Mouse (Mus musculus): ENCODE measurements at regions not wholly inside any gene's neighbourhood (a gene's known extent, or its start where the extent isn't known, plus 50 kb on each side); places are given as distances from the start of the nearest gene placed in this dataset.
"Not testable (repeated sequence)": the region's sequence is repeated elsewhere in the genome, so short reads cannot be mapped to it uniquely, and the experiment has no call there.

DNA sequence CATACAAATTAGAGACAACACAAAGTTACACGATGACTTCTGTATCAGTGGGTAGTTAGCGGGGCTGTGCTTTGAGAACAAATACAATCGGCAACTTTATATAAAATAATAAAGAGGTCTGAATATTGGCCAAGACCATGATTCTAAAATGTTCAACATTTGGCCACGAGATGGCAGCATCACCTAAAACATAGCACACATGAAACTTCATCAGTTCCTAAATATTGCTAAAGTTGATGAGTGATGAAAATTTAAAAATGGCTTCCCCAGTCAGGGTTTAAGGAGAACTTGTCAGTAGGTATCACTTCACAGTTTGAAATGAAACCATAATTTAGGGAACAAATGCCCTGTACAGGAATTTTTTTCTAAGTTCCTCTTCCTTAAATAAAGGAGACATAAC, 824.6 kb downstream of the Basp1 start:
- ATAC-seq, result no peak

DNA sequence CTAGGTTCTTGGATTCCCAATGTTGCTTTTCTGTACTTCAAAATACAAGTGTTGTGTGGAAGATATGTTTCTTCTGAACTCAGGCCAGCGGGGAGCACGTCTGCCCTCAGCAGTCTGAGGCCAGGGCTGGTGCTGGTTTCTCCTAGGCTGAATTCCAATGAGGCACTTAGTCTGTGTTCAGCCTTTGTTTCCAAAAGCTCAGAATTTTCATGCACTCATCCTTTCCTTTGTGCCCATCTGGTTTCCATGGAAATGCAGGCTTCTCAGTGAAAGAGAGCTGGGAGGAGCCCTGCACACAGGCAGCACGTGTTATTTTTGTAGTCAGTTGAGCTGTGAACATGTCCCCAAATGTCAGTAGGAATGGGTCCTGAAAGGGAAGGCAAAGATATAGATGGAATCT, 846.6 kb downstream of the Basp1 start:
- ATAC-seq, result no peak

DNA sequence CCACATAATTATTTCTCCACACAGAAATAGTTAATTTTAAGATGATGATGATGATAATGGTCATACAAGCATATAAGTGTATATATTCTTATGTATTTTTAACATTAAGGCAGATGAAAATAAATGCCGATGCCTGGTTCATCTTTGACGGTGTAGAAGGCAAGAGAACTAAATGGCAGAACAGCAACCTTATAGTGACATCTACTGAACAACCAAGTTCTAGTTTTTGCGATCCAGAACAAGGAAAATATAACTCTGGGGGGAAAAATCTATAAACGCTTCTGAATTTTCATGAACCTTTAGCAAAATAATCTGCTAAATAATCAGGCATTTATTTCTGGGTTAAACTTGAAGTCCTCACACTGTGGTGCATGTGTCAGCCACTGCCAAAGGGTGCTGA, 856.8 kb downstream of the Basp1 start:
- no peak for ATAC-seq

DNA sequence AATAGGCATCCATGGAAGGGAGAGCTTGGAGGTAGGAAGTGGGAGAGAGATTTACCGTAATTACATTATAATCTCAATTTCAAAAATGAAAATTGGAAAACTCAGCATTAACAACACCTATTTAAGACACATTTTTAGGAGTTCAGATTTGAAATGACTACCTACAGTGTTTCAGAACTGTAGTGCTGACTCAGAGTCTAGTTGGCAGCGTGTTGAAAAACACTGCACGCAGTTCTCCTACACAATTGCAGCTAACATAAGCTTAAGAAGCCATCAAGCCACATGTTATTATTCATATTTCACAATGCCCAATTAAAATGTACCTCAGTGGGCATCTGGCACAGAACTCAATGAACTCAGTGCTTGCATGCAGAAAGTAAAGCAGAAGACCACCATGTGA, 863.5 kb downstream of the Basp1 start:
- no peak for ATAC-seq

DNA sequence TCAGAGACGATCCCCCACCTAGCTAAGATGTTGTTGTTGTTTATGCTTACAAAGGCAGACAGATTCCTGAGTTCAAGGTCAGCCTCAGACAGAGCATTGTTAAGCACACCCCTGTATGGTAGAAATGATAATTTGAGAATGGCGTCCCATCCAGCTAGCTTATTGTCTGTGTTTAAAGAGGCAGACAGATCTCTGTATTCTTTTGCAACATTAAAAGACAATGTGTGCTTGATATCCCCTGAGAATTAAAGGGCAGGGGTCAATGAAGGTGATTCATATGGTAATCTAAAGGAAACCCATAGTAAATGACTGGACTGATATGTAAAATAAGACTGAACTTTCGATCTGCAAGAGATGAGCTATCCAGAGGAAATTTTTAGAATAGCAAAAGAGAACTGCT, 883.5 kb downstream of the Basp1 start:
- no peak for ATAC-seq

DNA sequence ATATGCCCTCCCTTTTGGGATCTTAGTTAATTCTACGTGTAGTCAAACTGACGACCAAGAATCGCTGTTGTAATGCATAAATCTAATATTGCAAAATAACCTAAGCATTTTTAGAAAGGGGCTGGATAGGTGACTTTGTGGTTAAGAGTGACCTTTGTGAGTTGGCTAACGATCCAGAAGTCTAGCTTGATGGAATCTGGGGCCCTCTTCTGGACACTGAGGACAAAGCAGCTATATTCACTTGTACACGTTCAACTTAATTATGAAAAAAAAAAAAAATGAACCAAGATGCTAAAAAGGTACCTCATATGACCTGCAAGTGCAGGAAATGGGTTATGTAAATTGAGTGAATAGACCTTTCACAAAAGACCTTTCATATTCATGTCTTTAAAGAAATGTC, 886.2 kb downstream of the Basp1 start:
- ATAC-seq, result no peak

DNA sequence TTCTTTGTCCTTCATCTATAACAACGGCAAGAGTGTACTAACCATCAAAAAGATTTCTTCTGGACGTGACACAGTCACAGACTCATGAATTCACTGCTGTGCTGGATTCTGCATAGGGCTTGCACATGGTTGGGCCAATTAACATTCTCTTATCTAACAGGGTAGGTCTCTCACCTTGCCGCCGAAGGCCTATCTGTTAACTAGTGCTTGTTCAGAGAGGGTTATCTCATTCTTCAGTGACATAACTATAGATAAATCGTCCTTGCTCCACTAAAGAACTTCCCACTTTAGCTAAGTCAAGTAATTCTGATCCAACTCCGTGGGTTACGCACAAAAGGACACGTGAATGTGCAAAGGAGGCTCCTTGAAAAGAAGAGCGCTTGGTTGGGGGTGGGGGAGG, 899.6 kb downstream of the Basp1 start:
- no peak for ATAC-seq

DNA sequence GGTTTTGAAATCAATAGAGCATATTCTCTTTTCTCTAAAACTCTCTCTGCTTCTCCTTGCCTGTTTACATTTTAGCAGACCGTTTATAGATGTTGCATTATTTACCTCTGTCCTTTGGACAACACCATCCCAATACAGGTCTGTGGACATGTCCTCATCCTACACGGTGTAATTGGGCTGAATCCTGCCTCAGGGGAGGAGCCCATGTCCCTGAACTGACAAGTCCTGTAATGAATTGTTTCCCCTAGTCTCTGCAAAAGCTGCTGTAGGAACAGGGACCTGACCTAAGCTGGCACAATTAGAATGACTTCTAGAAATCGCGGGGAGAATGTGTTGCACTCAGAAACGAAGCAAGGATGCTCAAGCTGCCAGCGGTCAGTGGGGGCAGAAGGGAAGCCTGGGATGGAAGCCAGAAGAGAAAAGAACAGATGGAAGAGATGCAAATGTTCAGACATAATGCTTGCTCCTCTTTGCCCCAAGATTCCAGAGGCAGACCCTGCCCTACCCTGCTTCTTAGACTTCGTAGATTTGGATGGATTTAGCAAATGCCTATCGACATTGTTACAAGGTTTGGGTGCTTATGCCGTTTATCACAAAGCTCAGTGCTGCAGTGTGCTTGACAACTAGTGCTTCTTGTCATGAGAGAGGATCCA, 911.5 kb downstream of the Basp1 start:
- ATAC-seq, result no peak

DNA sequence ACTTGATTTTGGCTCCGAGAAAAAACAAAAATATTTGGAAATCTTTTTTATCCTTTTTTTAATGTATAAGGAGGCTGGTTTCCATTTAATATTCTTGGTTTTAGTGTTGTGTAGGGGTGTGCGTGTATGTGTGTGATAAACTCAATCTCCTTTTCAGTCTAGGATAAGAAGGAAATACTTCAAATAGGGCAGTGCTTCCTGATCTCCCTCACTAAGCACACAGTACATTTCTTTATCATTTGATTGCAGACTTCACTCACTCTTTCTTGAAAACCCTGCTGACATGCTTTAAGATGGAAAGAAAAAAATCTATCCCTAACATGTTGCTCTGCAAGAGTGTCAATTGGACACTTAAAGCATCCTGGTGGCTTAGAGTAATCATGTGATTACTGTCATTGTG, 927.3 kb downstream of the Basp1 start:
- no peak for ATAC-seq

DNA sequence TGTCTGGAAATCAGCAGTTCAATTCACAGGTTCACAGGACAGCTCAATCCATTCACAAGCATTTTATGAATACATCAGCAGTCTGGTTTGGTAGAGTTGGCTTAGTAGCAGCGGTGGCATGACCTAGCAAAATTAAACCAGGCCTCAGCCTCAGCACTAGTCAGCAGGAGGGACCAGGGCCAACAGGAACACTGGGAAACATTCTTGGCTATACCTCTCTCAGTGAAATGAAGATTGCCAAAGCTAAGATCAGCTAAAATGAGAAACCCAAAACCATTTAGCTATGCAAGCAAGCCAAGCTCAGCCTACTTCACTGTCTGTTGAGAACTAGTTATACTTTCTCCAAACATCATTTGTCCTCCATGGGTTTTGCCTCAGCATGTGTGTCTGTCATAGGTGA, 945.3 kb downstream of the Basp1 start:
- ATAC-seq, result no peak

DNA sequence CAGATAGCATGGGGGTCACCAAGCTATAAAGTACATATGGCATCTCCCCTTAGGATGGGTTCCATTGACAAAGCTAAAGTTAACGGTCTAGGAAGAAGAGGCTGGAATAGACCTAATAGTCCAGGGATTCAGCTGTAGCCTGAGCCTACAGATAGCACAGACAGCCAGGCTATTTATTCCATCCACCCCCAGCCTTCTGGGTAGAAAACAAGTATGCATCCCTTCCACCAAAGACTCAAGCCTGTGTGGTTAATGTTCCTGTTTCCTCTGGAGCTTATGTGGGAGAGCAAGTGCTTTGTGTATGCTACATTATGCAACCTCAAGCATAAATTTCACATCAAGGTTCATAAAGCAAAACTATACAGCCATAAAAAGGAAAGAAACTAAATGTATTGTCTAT, 955.8 kb downstream of the Basp1 start:
- no peak for ATAC-seq

DNA sequence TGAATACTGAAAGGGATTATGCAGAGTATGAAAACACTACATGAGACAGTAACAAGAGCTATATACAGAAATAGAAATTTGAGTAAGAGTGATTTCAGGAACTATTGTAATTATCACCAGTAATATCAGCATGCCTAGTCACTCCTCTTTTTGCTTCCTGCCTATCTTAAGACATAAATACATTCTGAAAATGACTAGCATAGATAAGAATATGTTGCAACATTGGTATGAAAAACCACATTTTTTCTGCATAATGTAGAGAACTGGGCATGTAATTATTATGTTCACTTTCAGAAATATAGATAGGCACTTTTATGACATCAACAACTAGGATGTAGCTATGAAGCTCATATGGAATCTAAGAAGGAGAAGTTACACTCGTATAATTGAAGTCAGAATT, 980.5 kb downstream of the Basp1 start:
- ATAC-seq, result no peak

DNA sequence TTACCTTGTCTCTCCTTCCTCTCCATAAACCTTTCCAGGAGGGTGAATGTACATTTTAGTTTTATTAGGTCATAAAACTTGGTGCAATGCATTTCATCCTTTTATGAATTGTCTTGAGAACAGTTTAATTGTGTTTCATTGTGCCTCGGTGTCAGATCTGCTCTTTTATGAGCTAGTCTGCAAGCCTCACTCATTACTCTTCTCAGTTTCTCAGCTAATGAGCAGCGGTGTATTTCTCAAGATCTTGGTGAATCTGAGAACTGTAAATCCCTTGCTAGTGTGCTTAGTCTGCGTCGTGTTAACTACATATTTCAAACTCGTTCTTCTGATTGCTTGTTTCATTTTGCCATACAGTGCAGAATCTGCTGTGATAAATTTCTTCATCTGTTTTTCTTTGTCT, 984.4 kb downstream of the Basp1 start:
- ATAC-seq, result no peak

DNA sequence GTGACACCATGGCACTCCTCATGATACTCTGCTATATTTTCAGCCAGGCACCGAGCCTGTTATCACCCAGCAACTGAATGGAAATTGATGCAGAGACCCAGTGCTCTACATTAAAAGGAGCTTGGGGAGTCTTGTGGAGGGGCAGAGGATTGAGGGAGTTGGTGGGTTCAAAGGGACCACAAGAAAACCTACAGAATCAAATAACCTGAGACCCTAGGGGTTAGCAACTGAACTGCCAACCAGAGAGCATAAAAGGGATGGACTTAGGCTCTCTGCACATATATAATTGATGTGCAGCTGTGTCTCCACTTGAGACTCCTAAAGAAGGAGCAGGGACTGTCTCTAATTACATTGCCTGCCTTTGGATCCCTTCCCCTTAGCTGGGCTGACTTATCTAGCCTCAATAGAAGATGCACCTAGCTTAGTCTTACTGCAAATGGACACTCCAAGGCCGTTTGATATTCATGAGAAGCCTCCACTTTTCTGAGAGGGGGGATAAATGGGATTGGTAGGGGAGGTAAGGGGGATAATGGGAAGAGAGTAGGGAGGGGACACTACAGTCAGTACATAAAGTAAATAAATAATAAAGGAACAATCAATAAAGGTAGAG, 991.1 kb downstream of the Basp1 start:
- ATAC-seq, result no peak

DNA sequence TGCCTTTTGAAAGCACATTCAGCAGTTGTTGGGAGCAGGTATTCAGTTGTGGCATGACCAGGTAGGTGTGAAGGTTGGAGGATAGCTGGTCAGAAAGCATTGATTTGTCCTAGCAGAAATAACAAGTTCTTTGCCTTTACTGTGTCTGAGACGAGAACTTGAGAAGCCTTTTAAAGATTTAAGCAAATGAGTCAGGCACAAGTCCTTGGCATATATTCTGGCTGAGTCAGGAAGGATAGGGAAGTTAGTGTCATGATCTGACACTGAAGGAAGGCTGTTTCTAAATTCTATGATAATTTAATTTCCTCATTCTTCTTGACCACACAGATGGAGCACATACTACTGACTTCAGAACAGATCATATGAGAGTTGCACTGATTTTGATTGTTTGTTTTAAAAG, 993.8 kb downstream of the Basp1 start:
- no peak for ATAC-seq

DNA sequence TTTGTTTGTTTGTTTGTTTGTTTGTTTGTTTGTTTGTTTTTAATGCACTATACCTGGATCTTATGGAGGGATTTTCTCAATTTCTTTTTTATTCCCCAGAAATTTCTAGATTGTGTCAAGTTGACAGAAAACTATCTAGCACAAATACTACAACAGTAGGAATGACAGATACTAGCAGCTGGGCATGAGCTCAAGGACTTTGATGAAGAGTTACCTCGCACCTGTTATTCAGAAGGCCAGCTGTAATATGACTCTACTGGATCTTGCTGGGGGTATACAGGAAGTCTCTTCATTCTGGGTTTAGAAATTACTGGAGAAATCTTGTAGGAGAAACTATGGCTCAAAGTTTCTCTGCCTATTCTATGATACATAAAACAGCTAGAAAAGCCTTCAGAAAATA, 994.4 kb downstream of the Basp1 start:
- ATAC-seq, result no peak

DNA sequence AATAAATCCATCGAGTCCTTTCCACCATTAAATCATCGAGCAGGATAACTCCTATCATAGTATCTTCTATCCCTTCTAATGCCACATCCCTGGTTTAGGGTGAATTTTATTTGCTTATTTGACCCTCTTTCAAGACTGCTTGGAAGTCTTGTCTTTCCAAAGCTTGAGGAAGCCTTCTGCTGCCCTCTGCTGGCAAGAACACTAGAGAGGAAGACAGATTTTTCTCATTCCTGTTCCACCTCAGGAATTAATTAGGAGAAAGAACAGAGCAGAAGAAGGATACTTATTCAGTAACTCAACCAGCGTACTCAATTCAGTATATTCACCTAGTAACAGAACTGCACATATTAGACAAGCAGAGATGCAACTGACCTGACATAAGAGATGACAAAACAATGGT, 1005.9 kb downstream of the Basp1 start:
- ATAC-seq, result no peak

DNA sequence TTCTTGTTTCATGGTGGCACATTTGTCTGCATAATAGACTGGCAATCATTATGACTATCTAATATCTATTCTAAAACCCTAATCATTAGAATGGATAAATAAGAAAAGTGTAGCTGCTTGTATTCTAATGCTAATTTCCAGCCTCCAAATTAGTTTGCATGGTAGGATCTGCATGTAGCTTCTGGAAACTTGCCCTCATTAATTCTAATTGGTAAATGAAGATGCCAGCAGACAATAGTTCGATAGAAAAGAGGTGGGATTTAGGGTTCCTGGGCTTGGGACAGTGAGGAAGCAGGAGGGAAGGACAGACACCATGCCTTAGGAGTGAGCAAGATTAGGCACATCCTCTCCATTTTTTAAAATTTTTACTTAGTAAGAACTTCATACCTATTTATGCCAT, 1008.3 kb downstream of the Basp1 start:
- ATAC-seq, result no peak

DNA sequence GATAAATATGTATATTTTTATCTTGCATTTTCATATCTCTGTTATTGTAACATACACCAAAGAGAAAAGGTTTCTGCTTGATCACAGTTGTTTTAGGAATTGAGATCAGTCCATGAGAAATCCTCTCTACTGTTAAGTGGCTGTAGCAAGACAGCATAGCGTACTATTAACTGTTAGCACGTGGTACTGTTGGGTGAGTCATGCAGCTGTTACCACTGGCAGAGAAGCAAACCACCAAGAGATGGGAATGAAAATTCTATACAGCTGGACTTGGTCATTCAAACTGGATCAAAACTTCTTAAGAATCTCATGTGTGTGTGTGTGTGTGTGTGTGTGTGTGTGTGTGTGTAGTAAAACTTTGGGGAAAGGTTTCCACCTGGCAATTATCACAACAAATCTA, 1013.5 kb downstream of the Basp1 start:
- ATAC-seq, result no peak

DNA sequence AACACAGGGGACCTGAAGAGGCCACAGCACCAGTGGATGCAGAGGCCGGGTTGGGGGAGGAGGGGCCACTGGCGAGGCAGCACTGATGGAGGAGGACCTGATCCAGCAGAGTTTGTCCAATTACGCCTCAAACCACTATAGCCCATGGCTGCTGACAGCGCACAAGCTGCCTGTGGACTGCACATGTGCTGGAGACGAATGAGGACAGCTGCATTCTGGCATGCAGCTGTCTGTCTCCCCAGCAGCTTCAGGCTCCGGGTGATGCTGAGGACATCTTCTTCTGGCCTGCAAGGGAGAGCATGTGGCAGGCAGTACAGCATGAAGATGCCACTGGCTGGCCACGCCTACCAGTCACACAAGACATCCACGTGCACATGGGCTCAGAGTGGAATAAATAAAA, 1055.2 kb downstream of the Basp1 start:
- no peak for ATAC-seq

DNA sequence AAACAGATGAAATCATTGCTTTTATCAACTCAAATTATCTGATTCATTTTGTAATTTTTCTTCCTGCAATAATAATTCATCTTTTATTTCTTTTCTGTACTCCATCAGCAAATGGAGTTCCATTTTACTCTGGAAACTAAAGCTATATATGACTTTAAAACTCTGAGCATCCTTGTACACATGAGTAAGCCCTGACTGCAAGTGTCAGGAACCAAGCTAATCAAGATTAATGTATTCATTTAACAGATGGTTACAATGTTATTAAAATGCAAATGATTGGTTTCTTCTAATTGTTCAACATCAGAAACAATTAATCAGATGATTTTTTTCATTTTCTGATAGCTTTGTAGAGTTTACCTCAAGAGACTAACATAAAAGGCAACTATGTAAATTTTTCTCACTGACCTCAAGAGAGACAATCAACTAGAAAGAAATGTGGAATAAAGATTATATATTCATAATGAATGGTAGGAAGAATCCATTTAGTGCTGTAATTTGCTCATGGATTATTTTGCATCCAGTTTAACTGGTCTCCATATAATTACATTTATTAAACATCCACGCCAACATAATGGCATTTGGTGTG, 1064.5 kb downstream of the Basp1 start:
- ATAC-seq, result no peak

DNA sequence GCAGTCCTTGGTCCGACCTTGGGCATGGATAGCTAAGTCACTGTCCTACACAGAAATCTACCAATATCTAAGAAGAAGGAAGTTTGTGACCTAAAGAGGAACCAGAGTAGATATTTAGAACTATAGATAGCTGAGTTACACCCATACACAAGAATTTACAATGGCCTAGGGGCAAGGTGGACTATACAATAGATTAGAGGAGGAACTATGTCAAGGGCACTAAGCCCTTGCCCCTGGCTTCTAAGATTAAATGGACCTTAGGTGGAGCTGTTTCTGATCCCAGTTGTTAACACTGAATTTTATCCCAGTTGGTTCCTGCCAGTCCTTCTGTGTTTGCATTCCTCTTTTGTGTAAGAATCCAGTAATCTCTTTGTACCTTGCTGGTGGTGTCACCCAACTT, 1077.7 kb downstream of the Basp1 start:
- ATAC-seq, result not testable (repeated sequence)

DNA sequence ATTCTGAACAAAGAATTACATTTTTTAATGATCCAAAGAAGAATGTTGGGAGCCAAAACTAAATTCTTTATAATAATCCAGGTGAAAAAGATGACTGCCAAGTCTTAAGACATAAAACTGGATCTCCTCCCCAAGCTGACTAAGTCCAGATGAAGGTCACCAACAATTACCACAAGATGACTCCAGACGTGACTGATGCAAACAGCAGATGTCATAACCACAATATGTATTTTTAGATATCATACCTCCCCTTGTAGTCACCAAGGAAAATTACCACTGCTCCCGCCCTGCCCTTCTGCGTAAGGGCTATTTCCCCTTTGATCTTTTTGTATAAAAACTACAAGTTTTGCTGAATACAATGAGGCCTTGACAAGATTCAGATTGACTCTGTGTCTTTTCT, 1110.4 kb downstream of the Basp1 start:
- ATAC-seq, result not testable (repeated sequence)

DNA sequence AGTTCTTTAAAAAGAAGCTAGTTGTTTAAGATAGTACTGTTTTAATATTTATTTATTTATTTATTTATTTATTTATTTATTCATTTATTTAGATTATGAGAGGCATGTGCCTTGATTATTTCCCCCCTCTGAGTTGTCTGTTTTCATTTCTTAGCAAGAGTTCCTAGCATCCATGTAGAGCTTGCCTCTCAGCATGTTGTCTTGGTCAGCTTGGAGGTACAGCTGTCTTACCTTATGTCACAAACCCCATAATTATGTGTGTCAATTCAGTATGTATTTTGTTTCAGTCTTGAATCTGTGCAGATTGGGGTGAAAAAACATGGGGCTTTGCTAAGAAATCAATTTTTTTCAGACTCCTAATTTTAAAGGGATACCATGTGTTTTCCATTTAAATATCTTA, 1116.3 kb downstream of the Basp1 start:
- no peak for ATAC-seq

DNA sequence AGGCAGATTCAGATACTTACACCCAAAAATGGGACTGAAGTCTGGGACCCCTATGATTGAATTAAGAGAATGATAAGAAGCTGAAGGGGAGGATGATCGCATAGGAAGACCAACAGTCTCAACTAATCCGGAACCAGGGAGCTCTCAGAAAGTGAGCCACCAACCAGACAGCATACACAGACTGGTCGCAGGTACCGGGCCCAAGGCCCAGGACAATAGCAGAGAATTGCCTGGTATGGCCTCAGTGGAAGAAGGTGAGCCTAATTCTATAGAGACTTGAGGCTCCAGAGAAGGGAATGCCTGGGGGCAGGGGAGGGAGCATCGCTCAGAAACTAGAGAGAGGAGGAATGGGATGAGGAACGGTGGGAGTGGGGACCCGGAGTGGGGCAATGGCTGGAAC, 1116.8 kb downstream of the Basp1 start:
- no peak for ATAC-seq

Data from inflammation-experienced regulatory T-cells, adult 6 months (primary cell).